Mouse (Mus musculus) embryonic facial prominence, embryonic 13.5 days (tissue): ENCODE results near the gene Cit. TPM values are rescaled to one million over a fixed set of nuclear protein-coding genes. Genes with fewer than 3 reads are reported as not detected.

Experiments used
- ATAC-seq: fragments of 200-750 bp; cut with Nextera tagmentation; 2 replicates; pipeline ENCODE4 v1.8.0; 2017; ENCODE audit warnings: low read depth; ENCODE audit not compliant: insufficient number of reproducible peaks, insufficient read depth, low FRiP score, low TSS enrichment
- H3K27ac ChIP-seq: fragments of 300-500 bp; sonication (generic); 2 replicates; pipeline ENCODE4 v1.5.1; 2015; ENCODE audit warnings: moderate library complexity, mild to moderate bottlenecking, inconsistent platforms
- H3K27me3 ChIP-seq: fragments of 300-500 bp; sonication (generic); 2 replicates; pipeline ENCODE4 v1.6.1; 2015; ENCODE audit warnings: mild to moderate bottlenecking, inconsistent platforms
- H3K36me3 ChIP-seq: fragments of 300-500 bp; sonication (generic); 2 replicates; pipeline ENCODE4 v1.6.1; 2015; ENCODE audit warnings: mild to moderate bottlenecking, inconsistent platforms
- H3K4me1 ChIP-seq: fragments of 300-500 bp; sonication (generic); 2 replicates; pipeline ENCODE4 v1.6.1; 2015; ENCODE audit warnings: inconsistent platforms
- H3K4me2 ChIP-seq: fragments of 300-500 bp; sonication (generic); 2 replicates; pipeline ENCODE4 v1.6.1; 2015; ENCODE audit warnings: moderate library complexity, mild to moderate bottlenecking, inconsistent platforms
- H3K4me3 ChIP-seq: fragments of 300-500 bp; sonication (generic); 2 replicates; pipeline ENCODE4 v1.5.1; 2015; ENCODE audit warnings: mild to moderate bottlenecking, inconsistent platforms
- H3K9ac ChIP-seq: fragments of 300-500 bp; sonication (generic); 2 replicates; pipeline ENCODE4 v1.6.1; 2015; ENCODE audit warnings: mild to moderate bottlenecking, inconsistent platforms
- H3K9me3 ChIP-seq: fragments of 300-500 bp; sonication (generic); 2 replicates; pipeline ENCODE4 v1.6.1; 2016; ENCODE audit warnings: inconsistent platforms
- WGBS: fragments of 180-500 bp; shearing (Covaris S2); methylation state at CpG from one replicate; pipeline ENCODE4 v1.1.7; 2015; ENCODE audit warnings: mixed read lengths; 5-methylcytosine and 5-hydroxymethylcytosine counted together
- polyA plus RNA-seq: library from polyadenylated mRNA; unstranded; fragments of >200 nt; fragmentation: Nextera tagmentation; extraction: Ambion mirVana; gene quantifications from 2 replicates; pipeline ENCODE4 v1.2.1, GENCODE M21; 2015

The Cit gene
- polyA plus RNA-seq, 1 experiment from 2014 or later, result 31.6 TPM

DNA sequence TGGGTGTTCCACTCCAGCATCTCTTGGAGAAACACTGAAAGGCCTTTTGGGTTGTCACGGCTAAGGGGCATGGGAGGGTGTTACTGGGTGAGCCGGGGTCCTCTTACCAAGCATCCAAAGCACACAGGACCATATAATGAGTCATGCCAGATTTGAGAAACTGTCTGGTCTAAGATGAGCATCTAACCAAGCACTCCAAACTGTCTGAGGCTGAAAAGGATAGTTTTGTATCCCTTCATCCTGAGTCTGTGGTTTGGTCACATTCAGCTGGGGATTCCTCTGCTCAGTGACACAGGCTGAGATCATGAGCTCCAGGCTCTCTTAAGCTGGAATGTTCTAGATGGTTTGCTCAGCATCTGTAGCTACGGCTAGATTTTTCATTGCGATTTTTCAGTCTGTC, 7.4 kb downstream of the Cit start:
- no peaks in the 10 kb centered on the region for H3K9me3 ChIP-seq
- no peak for ATAC-seq
- H3K27me3 ChIP-seq, result no peaks in the 10 kb centered on the region
- peaks cover 53% of the 10 kb centered on the region for H3K36me3 ChIP-seq
- WGBS, result 94% methylated on average over 4 of the region's 4 CpGs
- H3K9ac ChIP-seq, result no peak overlapping the region
- no peak overlapping the region for H3K27ac ChIP-seq
- no peak overlapping the region for H3K4me2 ChIP-seq
- H3K4me3 ChIP-seq, result no peak overlapping the region
- H3K4me1 ChIP-seq, result 0 out of 2 replicates have a peak, but pooled peaks cover 3% of the 10 kb centered on the region

DNA sequence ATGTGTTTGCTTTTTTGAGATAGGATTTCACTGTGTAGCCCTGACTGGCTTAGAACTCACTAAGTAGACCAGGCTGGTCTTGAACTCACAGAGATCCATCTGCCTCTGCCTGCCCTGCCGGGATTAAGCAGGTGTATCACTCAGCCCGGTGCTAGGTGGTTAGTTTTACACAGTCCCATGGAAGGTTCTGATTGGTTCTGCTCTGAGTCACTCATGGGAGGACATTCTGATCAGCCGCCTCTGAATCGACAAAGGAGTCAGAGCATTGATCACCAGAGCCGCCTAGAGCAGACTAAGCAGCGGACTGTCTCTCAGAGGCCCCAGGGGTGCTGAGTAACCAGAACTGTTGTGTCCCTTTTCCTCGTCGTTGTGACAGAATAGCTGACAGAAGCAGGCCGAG, 8.6 kb downstream of the Cit start:
- no peak overlapping the region for H3K4me2 ChIP-seq
- no peak overlapping the region for H3K4me3 ChIP-seq
- no peaks in the 10 kb centered on the region for H3K27me3 ChIP-seq
- H3K27ac ChIP-seq, result no peak overlapping the region
- peaks cover 53% of the 10 kb centered on the region for H3K36me3 ChIP-seq
- H3K4me1 ChIP-seq, result peaks cover 3% of the 10 kb centered on the region; the same call in 1 of the 2 replicates
- 90% methylated on average over 9 of the region's 9 CpGs for WGBS
- H3K9ac ChIP-seq, result no peak overlapping the region
- no peaks in the 10 kb centered on the region for H3K9me3 ChIP-seq
- ATAC-seq, result no peak

DNA sequence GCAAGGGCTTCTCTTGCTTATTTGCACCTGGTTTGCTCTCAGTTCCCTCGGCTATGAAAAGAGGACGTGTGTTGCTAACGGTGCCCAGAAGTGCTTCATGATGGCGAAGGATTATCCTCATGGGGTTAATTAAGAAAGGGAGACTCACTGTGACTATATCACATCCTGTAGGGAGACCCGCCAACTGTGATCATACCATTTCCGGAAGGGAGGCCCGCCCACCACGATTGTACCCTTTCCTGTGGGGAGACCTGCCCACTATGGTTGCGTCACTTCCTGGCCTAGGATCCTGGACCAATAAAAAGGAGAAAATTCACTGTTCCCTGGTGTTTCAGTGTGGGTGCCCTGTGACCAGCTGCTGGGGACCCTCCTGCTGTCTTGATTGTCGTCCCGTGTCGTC, 9.3 kb downstream of the Cit start:
- no peak overlapping the region for H3K9ac ChIP-seq
- H3K4me2 ChIP-seq, result no peak overlapping the region
- H3K4me1 ChIP-seq, result peaks cover 4% of the 10 kb centered on the region; the same call in 1 of the 2 replicates
- peaks cover 52% of the 10 kb centered on the region for H3K36me3 ChIP-seq
- H3K27me3 ChIP-seq, result no peaks in the 10 kb centered on the region
- 84% methylated on average over 12 of the region's 12 CpGs for WGBS
- H3K9me3 ChIP-seq, result no peaks in the 10 kb centered on the region
- H3K4me3 ChIP-seq, result no peak overlapping the region
- no peak for ATAC-seq
- no peak overlapping the region for H3K27ac ChIP-seq

DNA sequence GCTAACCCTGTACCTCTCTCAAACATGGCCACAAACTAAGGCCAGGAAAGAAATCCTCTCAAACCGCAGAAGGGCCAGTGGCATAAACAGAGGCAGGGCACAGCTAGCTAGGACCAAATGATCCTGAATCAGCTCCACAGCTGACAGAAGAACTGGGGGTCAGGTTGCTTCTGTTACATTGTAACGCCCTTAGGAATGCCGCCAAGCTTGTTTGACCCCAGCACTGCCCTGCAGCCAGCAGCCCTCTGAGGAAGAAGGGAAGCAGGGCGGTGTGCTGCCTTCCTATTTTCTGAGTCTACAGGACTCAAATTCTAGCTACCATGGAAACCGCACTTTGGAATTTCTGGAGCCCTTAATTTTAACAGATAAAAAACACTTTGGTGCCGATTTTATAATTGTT, 13.6 kb downstream of the Cit start:
- WGBS, result 57% methylated on average over 6 of the region's 6 CpGs

DNA sequence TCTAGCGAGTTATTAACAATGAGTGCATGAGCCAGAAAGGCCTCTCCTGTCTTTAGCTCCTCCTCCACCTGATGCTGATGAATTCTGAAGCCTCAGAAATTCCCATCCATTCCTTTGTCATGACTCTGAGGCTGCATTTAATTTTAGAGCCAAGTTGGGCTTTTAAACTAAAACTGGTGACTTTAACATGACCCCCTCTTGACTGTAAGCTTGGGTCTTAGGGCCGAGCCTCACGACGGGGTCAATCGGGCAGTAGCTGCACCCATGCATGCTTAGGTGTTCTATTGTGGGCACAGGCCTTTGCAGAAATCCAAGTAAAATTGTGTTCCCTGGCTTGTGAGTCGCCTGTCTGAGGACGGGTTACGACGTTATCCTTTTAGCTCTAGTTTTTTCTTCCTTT, 14.4 kb downstream of the Cit start:
- H3K36me3 ChIP-seq, result peaks cover 64% of the 10 kb centered on the region
- no peak overlapping the region for H3K27ac ChIP-seq

More for the DNA sequence above, 13.6 kb downstream of the Cit start:
- H3K36me3 ChIP-seq, result peaks cover 64% of the 10 kb centered on the region
- no peaks in the 10 kb centered on the region for H3K27me3 ChIP-seq
- H3K4me2 ChIP-seq, result no peak overlapping the region
- H3K9me3 ChIP-seq, result no peaks in the 10 kb centered on the region
- peaks cover 4% of the 10 kb centered on the region; the same call in 1 of the 2 replicates for H3K4me1 ChIP-seq
- H3K9ac ChIP-seq, result no peak overlapping the region
- no peak for ATAC-seq
- H3K27ac ChIP-seq, result no peak overlapping the region
- no peak overlapping the region for H3K4me3 ChIP-seq

DNA sequence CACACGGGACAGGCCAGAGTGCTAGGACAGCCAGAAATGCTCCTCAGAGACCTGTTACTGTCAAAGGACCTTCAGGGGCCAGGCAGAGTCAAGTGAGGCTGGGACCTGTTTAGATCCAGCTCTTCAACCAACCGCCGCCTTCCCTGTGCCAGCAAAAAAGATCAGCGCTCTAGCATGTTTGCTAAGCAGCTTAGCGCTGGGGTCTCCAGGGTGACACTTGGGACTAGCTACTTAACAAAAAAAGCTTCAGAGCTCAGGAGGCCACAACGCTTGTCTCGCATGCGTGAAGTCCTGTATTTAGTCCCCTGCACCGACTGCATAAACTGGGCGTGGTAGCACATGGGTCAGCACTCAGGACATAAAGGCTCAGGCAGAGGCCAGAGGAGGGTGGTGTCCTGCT, 16.9 kb downstream of the Cit start:
- peaks cover 53% of the 10 kb centered on the region for H3K36me3 ChIP-seq
- 93% methylated on average over 10 of the region's 10 CpGs for WGBS
- no peak overlapping the region for H3K4me3 ChIP-seq
- no peak overlapping the region for H3K9ac ChIP-seq
- ATAC-seq, result no peak
- peaks cover 4% of the 10 kb centered on the region; the same call in 1 of the 2 replicates for H3K4me1 ChIP-seq
- H3K27me3 ChIP-seq, result no peaks in the 10 kb centered on the region
- H3K27ac ChIP-seq, result no peak overlapping the region
- no peak overlapping the region for H3K4me2 ChIP-seq
- no peaks in the 10 kb centered on the region for H3K9me3 ChIP-seq

More for the DNA sequence above, 14.4 kb downstream of the Cit start:
- Histone ChIP-seq H3K9ac (no peak overlapping the region), H3K4me3 (no peak overlapping the region), H3K27me3 (no peaks in the 10 kb centered on the region), H3K4me2 (no peak overlapping the region), H3K9me3 (no peaks in the 10 kb centered on the region), H3K4me1 (peaks cover 4% of the 10 kb centered on the region; the same call in 1 of the 2 replicates)
- 81% methylated on average over 9 of the region's 9 CpGs for WGBS
- ATAC-seq, result no peak

DNA sequence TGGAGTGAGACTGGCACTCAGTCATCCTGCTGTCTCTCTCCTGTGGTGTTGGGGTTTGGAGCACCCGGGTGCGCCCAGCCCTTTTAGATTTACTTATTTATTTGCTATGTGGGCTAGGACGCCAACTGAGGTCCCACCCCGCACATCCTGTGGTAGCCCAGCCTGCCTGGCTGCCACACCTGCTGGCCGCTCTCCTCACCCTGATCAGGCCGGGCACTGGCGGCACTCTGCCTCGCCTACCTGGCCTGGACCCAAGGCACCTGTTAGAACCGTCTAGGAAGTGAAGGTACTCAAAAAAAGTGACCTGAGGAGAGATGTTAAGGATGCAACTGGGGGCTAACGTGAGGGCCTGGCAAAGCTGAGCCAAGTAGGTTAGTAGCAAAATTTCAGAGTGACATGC, 17.4 kb downstream of the Cit start:
- ATAC-seq, result no peak
- H3K27me3 ChIP-seq, result no peaks in the 10 kb centered on the region
- H3K36me3 ChIP-seq, result peaks cover 52% of the 10 kb centered on the region
- H3K4me2 ChIP-seq, result no peak overlapping the region
- no peak overlapping the region for H3K9ac ChIP-seq
- H3K4me1 ChIP-seq, result peaks cover 4% of the 10 kb centered on the region; the same call in 1 of the 2 replicates
- H3K9me3 ChIP-seq, result no peaks in the 10 kb centered on the region
- 94% methylated on average over 10 of the region's 10 CpGs for WGBS
- no peak overlapping the region for H3K27ac ChIP-seq
- no peak overlapping the region for H3K4me3 ChIP-seq

DNA sequence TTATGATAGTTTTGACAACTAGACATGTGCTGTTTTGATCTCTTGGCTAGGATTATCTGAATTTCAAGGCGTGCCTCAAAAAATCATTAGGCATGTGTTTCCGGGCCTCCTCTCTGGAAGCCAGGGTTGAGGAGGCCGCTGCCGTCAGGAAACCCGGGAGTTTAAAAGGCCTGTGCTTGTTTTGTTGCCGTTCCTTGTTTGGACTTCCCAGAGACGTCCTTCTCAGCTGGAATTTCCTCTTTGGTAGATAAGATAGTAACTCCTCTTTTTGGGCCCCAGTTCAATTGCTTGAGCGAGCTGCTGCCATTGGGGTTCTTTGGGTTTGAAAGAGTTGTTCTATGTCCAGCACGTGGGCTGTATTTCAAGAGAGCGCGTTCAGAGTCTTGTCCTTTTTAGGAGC, 21.2 kb downstream of the Cit start:
- Histone ChIP-seq H3K27me3 (no peaks in the 10 kb centered on the region), H3K4me1 (no peaks in the 10 kb centered on the region), H3K4me3 (no peak overlapping the region), H3K27ac (no peak overlapping the region), H3K36me3 (peaks cover 40% of the 10 kb centered on the region), H3K9me3 (no peaks in the 10 kb centered on the region), H3K4me2 (no peak overlapping the region), H3K9ac (no peak overlapping the region)
- ATAC-seq, result no peak
- WGBS, result 71% methylated on average over 11 of the region's 11 CpGs

DNA sequence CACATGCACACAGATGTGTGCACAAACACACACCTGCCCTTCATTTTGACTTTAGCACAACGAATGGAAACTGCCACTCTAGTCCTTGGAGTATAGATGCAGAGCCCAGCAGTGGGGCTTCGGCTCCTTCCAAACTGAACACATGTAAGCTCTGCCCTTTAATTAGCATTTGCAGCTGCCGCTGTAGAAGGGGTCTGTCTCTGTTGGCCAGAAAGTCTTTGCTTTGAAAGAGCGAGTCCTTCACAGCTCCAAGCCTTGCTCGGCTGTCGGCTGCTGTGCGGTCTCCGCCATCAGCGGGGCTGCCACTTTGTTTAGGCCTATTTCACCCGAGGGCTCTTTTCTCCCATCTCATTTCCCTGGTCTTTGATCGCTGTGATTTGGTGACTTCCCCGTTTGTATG, 23.5 kb downstream of the Cit start:
- ATAC-seq, result no peak
- H3K4me1 ChIP-seq, result no peaks in the 10 kb centered on the region
- WGBS, result 69% methylated on average over 12 of the region's 12 CpGs
- H3K4me3 ChIP-seq, result no peak overlapping the region
- no peak overlapping the region for H3K4me2 ChIP-seq
- no peaks in the 10 kb centered on the region for H3K27me3 ChIP-seq
- H3K36me3 ChIP-seq, result peaks cover 19% of the 10 kb centered on the region
- no peak overlapping the region for H3K9ac ChIP-seq
- H3K9me3 ChIP-seq, result no peaks in the 10 kb centered on the region
- H3K27ac ChIP-seq, result no peak overlapping the region

DNA sequence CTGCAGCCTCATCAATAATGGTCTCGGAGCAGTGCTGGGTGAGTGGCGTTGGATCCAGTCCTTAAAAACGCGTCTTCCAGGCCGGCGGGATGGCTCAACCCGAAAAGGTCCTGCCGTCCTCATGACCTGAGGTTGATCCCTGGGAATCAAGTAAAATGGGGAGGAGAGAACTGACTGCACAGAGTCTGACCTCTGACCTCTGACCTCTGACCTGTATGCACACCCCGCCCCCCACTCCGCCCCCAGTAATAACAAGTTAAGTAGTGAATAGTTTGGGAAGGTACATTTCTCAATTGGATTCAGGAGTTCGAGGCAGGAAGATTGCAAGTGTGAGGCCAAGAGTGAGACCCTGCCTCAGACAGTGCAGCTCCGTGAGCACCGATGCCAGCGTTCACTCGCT, 24.1 kb downstream of the Cit start:
- H3K4me3 ChIP-seq, result no peak overlapping the region
- no peak overlapping the region for H3K9ac ChIP-seq
- no peak overlapping the region for H3K27ac ChIP-seq
- H3K9me3 ChIP-seq, result no peaks in the 10 kb centered on the region
- H3K27me3 ChIP-seq, result no peaks in the 10 kb centered on the region
- H3K4me1 ChIP-seq, result no peaks in the 10 kb centered on the region
- ATAC-seq, result no peak
- 84% methylated on average over 15 of the region's 15 CpGs for WGBS
- H3K36me3 ChIP-seq, result peaks cover 19% of the 10 kb centered on the region
- no peak overlapping the region for H3K4me2 ChIP-seq

DNA sequence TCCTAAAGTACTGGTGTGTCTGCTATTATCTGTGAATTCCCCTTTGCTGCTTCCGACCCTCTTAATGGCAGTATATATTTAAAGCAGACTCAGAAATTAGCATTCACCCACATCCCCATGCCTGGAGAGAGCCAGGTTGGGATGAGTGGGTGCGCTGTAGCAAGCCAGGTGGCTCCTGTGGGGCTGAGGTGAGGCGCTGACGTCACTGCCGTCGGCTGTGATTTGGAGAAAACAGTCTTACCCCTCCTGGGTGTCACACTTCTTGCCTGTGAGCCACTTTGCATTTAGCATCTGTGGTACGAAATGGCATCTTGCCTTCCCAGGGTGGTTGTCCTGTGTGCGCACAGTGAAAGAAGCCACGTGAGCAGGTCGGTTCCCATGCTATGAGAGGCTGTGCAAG, 26.1 kb downstream of the Cit start:
- Histone ChIP-seq H3K36me3 (peaks cover 24% of the 10 kb centered on the region), H3K4me3 (no peak overlapping the region), H3K27me3 (no peaks in the 10 kb centered on the region), H3K27ac (no peak overlapping the region), H3K9ac (no peak overlapping the region), H3K4me1 (no peaks in the 10 kb centered on the region), H3K9me3 (no peaks in the 10 kb centered on the region), H3K4me2 (no peak overlapping the region)
- WGBS, result 92% methylated on average over 10 of the region's 10 CpGs
- no peak for ATAC-seq

DNA sequence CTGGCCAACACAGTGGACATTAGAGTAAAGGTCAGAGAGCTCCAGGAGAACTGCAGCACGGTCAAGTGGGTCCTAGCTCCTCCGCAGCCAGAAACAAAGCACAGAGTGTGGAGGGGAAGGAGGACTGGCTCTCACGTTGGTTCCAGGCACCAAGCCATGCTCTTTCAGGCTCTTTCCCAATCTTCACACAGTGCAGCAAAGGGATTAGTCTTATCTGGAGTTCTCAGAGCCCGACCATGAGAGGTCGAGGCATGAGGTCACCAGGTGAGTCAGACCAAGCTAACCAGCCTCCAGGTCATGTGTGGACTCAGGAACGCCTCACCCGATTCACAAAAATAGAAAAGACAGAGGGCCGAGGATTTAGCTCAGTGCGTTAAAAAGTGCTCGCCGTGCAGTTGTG, 27.0 kb downstream of the Cit start:
- Histone ChIP-seq H3K36me3 (peaks cover 24% of the 10 kb centered on the region), H3K27ac (no peak overlapping the region), H3K4me3 (no peak overlapping the region), H3K9ac (no peak overlapping the region), H3K4me1 (no peaks in the 10 kb centered on the region), H3K27me3 (no peaks in the 10 kb centered on the region), H3K4me2 (no peak overlapping the region), H3K9me3 (no peaks in the 10 kb centered on the region)
- ATAC-seq, result no peak
- WGBS, result 88% methylated on average over 11 of the region's 11 CpGs

DNA sequence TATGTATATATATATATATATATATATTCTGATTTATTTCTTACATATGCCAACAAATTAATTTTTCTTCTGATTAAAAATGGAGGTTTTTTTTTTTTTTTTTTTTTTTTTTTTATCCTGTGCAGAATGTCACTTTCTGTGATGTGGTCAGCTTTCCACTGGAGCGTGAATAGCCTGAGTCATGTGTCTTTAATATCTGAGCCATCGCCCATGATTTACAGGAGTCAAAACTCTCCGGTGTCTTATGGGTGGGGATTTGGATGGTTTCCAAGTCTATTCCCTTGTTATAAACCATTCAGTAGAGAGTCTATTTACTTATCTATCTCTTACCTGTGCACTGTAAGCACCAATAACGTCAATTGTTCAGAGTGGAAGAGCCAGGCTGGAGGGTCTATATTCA, 27.9 kb downstream of the Cit start:
- Histone ChIP-seq H3K4me3 (no peak overlapping the region), H3K4me2 (no peak overlapping the region), H3K9ac (no peak overlapping the region), H3K27ac (no peak overlapping the region), H3K36me3 (peaks cover 28% of the 10 kb centered on the region), H3K9me3 (no peaks in the 10 kb centered on the region), H3K4me1 (no peaks in the 10 kb centered on the region), H3K27me3 (no peaks in the 10 kb centered on the region)
- 57% methylated on average over 4 of the region's 4 CpGs for WGBS
- ATAC-seq, result no peak
